Mouse (Mus musculus) heart, postnatal 10 days (tissue): ENCODE results near the gene Acrv1. TPM values are rescaled to one million over a fixed set of nuclear protein-coding genes. Genes with fewer than 3 reads are reported as not detected.
A peak's percentile ranks its signal among the peaks of the same experiment; 100 is the strongest.
"Not testable (repeated sequence)": the region's sequence is repeated elsewhere in the genome, so short reads cannot be mapped to it uniquely, and the experiment has no call there.

Experiments
- DNase-seq, 2 experiments: peaks; one replicate each; pipeline ENCODE4 v3.0.0; 2021
- intact Hi-C: fragments of 180-260 bp; cut with DNase I; formaldehyde crosslinking; loops from one replicate; pipeline ENCODE4 v1.15.1; 2025
- total RNA-seq, 2 experiments: library from RNA; stranded (reverse); gene quantifications; 2 replicates each; pipeline ENCODE4 v1.2.3; 2021

Gene Acrv1
- not detected for total RNA-seq

DNA sequence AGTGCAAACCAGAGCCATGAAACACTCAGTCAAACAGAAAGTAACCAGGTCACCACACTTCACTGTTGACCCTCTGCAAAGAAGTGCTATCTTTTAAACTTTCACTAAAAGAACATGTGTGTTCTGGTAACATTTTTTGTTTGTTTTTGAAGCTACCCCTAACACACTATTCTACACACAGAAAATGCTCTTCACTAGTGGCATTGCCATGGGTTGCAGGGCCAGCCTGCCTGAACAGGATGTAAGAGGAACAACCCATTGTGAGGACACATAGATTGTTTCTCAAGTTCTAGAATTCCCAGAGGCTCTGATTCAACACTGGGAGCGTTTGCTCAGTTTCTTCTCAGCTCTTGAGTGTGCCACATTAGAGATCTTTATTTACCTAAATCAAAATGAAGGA lies at the start of gene Acrv1:
Gene Acrv1 (plus strand): TSS at position 301 of the 400 bp plus-strand sequence.
- DNase-seq = no peak

DNA sequence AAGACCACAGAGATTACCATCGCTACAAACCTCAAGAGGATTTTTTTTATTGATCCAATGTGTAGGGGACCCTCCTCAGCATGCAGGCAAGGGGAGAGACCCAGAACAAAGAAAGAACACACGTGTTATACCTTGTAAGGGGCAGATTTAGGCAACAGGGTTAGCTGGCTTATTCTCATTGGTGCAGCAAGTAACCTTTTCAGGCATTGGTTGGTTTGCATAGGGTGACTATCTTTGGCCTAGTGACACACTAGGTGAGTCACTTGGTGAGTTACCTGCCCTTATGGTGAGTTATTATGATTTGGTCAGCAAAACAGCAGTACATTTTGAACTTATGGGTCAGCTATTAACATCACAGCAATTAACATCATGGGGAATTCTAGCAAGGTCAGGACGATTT lies 49.7 kb upstream of the Acrv1 start, which contains the start of gene A630095E13Rik:
Gene A630095E13Rik (minus strand): TSS at position 101 of the 400 bp plus-strand sequence.
- DNase-seq, intact Hi-C loops: not testable (repeated sequence)

More for the DNA sequence above, at the start of gene Acrv1:
- intact Hi-C loops = no loop called here

DNA sequence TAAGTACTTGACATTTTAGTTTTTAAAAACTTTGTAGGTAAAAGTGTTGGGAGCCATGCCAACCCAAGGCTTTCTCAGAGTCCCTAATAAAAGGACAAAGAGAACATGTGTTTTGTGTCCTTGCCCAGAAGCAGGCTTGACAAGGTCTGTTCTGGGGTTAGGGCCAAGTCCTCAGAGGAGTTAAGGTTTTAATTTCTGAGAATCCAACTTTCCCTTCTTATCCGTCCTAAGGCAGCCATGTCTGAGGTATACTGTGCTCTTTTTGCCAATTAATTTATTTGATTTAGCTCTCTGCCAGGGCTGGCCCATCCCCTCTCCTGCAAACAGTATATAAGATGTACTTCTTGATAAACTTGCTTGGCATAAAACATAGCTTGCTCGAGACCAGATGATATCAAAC lies 11.6 kb upstream of the Acrv1 start:
- DNase-seq = no peak
- intact Hi-C loops = loop anchor here (10.0 kb wide), 1 partner anchor 247 kb away; the partner anchor contains the start of gene Gm7257

DNA sequence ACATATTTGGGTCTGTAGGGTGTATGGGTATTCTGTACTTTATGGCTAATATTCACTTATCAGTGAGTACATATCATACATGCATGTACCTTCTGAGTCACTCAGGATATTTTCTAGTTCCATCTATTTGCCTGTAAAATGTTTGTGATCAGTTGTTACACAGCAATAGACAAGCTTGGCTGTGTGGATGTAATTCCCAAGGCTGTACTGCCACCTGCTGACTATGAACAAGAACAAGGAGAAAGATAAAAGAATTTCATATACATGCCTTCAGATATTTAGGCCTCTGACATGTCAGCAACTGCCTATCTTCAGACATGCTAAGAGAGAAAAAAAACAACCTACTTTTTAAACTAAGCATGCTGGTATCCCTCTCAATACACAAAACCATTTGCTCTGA lies 5.7 kb upstream of the Acrv1 start:
- peak; percentile 5 to 13 for DNase-seq
- intact Hi-C loops = loop anchor here (10.0 kb wide), 1 partner anchor 253 kb away; the partner anchor contains the start of gene Gm7257

DNA sequence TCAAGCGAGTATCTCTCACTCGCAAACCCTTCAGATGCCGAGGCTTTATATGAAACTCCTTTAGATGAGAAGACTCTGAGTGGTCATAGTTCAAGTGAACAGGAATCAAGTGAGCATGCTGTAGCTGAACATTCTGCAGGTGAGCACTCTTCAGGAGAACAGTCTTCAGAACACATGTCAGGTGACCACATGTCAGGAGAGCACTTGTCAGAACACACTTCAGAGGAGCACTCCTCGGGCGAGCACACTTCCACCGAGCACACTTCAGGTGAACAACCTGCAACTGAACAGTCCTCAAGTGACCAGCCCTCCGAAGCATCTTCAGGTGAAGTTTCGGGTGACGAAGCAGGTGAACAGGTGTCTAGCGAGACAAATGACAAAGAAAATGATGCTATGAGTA lies 1.3 kb downstream of the Acrv1 start:
- DNase-seq = no peak
- intact Hi-C loops = no loop called here

DNA sequence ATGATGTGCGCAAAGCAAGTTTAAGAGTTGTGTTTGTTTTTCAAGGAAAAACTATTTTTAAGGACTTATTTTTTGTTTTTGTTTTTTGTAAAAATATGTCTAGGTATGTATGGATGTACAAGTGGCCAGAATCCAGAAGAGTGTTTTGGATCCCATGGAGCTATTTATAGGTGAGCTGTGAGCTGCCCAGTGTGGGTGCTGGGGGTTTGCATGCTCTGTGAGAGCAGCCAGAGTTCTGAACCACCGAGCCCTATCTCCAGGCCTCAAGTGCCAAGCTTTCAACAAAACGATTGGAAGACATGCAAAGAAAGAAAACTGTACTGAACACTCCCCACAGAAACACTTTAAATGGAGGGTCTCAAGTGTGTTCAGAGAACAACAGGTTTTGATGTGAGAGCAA lies 12.9 kb downstream of the Acrv1 start:
- DNase-seq = no peak

DNA sequence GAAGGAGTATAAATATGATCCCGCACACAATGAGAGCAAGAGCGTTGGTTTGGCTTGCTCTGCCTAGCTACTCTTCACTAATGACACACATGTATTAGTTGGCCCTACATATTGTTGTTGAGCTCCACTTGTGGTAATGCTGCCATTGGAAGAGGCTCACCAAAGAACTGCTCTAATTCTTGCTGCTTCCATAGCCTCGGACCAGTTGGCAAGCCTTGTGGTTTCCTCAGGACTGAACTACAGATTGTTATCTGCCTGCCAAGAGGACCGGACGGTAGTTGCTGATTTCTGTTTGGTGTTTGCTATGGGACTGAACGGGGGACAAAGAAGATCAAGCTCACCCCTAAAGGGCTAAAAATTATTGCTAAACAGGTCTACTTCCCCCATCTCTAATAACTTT lies 14.3 kb downstream of the Acrv1 start:
- intact Hi-C loops = no loop called here
- no peak for DNase-seq

More for the DNA sequence above, 12.9 kb downstream of the Acrv1 start:
- intact Hi-C loops = no loop called here

DNA sequence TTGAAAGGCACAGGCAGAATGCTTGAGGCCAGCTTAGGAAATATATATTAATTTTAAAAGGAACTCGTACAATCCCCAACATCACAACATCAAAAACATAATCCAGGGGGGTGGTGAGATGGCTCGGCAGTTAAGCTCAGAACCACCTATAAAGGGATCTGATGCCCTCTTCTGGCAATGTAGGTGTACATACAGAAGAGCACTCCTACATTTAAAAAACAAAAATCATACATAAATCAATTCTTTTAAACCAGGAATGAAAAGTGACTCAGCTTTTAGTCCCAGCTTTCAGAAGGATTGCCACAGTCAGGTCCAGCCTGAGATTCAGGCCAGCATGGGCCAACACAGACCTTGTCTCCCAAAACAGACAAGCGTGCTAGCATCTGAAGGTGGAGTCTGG lies 23.6 kb downstream of the Acrv1 start:
- DNase-seq = no peak
- intact Hi-C loops = loop anchor here (10.0 kb wide), 1 partner anchor 282 kb away; the partner anchor contains the start of gene Gm7257

DNA sequence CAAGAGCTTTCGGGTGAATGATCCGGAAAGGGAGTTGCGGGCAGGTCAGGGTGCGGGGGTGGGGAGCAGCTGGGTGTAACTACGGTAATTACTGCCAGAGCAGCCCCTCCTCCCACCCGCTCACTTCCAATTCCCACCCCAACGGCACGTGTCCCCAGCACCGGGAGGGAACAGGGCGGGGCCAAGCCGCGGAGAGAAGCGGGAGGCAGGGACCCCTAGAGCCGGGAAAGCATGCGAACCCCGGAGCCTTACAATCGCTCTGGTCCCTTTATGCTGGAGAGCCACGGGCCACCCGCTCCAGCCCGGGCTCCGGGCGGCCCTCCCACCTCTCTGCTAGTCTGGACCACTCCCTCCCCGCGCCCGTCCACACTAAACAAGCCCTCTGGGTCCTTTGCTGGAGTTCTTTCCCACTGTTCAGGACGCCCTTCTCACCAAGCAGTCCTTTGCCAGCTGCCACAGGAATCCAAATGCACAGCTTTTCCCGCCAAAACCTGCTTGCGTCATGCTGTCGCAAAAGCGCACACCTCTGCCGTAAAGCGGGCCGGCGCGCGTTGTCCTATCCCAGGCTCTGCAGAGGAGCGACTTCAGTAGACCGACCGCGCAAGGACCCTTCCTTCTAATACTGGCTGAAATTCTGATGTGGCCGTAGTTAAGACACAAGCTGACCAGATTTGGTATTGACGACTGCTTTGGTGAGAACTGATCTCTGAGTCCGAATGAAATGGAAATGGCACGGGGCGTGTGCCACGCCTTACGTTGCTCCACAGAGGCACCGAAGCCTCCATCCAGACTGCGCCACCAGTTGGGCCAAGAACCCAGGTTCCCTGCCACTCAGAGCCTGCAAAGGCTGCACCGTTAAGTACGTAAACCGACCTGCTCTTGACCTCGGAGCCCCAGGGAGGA lies 33.4 kb downstream of the Acrv1 start:
- intact Hi-C loops = loop anchor here (2.0 kb wide), 1 partner anchor 40 kb away; the partner anchor contains the start of gene Stt3a
- DNase-seq = peak; percentile 93

DNA sequence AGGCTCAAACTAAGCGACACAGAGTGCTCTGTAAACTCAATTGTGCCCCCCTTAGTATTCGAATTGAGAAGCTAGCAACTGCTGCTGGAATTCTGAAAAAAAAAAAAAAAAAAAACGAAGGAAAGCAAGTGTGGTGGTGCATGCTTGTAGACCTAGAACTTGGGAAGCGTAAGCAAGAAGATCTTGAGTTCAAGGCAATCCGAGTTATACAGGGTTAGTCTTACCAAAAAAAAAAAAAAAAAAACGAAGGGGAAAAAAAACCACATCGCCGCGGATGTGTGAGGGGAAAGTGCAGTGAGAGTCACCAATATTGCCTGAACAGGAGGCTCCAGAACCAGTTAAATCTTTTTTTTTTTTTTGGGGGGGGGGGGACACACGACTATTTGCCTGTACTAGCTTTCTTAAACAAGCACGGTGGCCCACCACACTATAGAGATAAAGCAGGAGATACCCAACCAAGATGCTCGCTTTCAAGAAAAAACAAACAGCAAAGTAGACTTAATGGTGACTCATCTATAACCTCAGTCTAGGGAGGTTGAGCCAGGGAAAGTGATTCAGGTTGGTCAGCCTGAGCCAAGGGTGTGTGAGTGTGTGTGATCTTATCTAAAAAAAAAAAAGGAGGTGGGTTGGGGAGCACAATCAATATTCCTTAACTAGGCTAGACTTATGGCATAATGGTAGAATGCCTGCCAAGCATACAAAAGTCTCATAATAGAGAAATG lies 34.2 kb downstream of the Acrv1 start, which contains the start of gene Chek1:
Gene Chek1 (minus strand): TSS at position 32 of the 722 bp plus-strand sequence.
- intact Hi-C loops = loop anchor here (2.0 kb wide), 1 partner anchor 40 kb away; the partner anchor contains the start of gene Stt3a
- DNase-seq = peak in 1 of 2 experiments; percentile 3

Other genes with a start within 250 kb of the Acrv1 start
- gene Gm9513, start 217.6 kb upstream of the Acrv1 start, total RNA-seq = not detected
- gene Gm5615, start 151.3 kb upstream of the Acrv1 start, total RNA-seq = not detected
- not detected for gene Gm17689, start 110.6 kb upstream of the Acrv1 start, total RNA-seq
- gene A630095E13Rik, start 49.8 kb upstream of the Acrv1 start, total RNA-seq = not detected
- gene Chek1, start 33.8 kb downstream of the Acrv1 start, total RNA-seq = 1 to 10 TPM; 4.2 to 9.1 TPM
- 100 to 1,000 TPM in 1 of 2 experiments, 10 to 100 TPM in 1; 99.5 to 102 TPM for gene Stt3a, start 74.5 kb downstream of the Acrv1 start, total RNA-seq
- 100 to 1,000 TPM; 102 to 108 TPM for gene Ei24, start 104.2 kb downstream of the Acrv1 start, total RNA-seq
- 1 to 10 TPM; 2.0 to 2.1 TPM for gene Fez1, start 128.6 kb downstream of the Acrv1 start, total RNA-seq